Mouse (Mus musculus) ES-Bruce4 (cell line): ENCODE data around the gene Pus10.

Experiments
- CTCF ChIP-seq: IDR thresholded peaks from one replicate; pipeline ENCODE4 v1.8.1; 2011; ENCODE audit warnings: low read depth, low read length
- EP300 ChIP-seq: IDR thresholded peaks from 2 replicates; pipeline ENCODE4 v1.6.1; 2011; ENCODE audit warnings: low read depth, low read length; ENCODE audit not compliant: insufficient read depth
- POLR2A ChIP-seq: IDR thresholded peaks from one replicate; pipeline ENCODE4 v1.8.1; 2011; ENCODE audit warnings: low read length; ENCODE audit not compliant: insufficient read depth

DNA sequence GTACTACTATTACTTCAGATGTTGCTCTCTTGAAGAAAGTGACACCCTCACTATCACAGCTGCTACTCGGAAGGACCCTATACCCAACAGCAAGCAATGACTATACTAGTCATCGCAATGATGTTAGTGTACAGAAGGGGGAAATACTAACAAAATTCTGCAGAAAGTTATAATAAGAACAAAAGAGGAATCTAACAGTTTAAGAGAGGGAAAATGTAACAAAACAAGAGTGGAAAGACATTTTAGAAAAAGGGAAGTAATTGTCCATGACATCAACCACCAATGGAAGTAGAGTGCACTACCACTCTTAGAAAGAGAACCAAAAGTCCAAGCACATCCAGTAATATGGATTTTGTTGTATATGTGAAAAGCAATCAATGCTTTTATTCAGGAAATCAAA lies 97.2 kb downstream of the Pus10 start:
- TF ChIP-seq CTCF: no peak
- TF ChIP-seq POLR2A: no peak
- no peak for TF ChIP-seq EP300
